Mouse (Mus musculus): ENCODE data around the gene Csk. TPM values are rescaled to one million over a fixed set of nuclear protein-coding genes. Genes with fewer than 3 reads are reported as not detected.

Gene Csk
- polyA plus RNA-seq, 1 experiment from 2014 or later = 44.5 TPM

DNA sequence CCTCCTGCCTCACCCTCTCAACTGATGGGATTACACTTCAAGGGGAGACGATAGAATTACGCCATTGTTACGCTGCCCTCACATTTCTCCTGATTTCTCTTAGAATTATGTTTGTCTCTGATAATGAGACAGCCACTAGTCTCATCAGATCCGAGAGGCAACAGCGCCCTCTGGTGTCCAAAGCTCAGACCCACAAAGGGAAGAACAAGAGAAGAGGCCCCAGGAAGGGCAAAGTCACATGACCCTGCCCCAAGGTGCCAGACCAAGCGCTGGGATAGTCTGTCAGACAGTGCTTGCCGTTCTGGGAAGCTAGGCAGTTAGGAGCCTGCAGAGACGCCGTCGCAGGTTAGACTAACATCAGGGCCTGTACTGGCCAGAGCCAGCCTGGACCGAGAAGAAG lies 2.3 kb upstream of the Csk start:
- Histone ChIP-seq H3K4me3 (no peak overlapping the region), H3K36me3 (no peaks in the 10 kb centered on the region), H3K27me3 (no peaks in the 10 kb centered on the region), H3K9ac (no peak overlapping the region), H3K4me2 (peak overlapping the region; percentile 49), H3K4me1 (replicated peaks) (peaks cover 11% of the 10 kb centered on the region), H3K9me3 (no peaks in the 10 kb centered on the region), H3K27ac (replicated peaks) (no peak overlapping the region)
- 3% methylated on average over 11 of the region's 11 CpGs for WGBS
- ATAC-seq (ENCODE audit: low FRiP score, low read depth) = peak; percentile 78

DNA sequence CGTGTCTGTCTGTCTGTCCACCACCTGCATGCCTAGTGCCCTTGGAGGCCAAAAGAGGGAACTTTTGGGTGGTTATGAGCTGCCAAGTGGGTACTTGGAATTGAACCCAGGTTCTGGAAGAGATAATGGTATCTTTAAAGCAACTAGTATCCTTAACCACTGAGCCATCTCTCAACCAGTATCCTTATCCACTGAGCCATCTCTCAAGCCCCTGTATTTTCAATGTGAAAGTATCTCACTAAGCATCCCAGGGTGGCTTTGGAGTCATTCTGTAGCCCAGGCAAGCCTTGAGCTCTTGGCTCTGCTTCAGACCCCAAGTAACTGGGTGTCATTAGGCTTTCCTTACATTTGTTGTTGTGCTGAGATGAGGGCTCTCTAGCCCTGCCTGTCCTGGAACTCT lies 1.5 kb upstream of the Csk start:
- Histone ChIP-seq H3K36me3 (no peaks in the 10 kb centered on the region), H3K27me3 (no peaks in the 10 kb centered on the region), H3K4me3 (no peak overlapping the region), H3K9me3 (no peaks in the 10 kb centered on the region), H3K4me2 (no peak overlapping the region), H3K4me1 (replicated peaks) (peaks cover 17% of the 10 kb centered on the region), H3K27ac (replicated peaks) (no peak overlapping the region), H3K9ac (no peak overlapping the region)
- WGBS = 97% methylated on average over 1 of the region's 1 CpGs
- no peak for ATAC-seq (ENCODE audit: low FRiP score, low read depth)

DNA sequence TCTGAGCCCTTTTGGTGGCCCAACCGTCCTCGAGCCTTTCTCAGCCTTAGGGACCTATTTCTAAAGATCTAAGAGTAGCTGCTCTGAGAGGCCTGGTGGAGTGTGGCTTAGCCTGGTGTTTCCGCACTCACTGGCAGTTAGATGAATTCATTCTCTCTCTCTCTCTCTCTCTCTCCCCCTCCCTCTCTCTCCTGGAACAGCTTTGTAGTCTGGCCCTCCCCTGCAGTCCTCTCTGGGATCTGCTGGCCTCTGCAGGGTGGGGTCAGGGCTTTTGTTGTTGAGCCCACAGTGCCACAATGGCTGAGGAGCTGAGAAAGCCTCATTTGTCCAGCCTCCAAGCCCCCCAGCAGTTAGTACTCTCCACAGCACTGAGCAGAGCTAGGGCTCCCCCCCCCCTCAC lies 576 bp downstream of the Csk start:
- no peak overlapping the region for H3K9ac ChIP-seq
- no peak overlapping the region for H3K27ac ChIP-seq (replicated peaks)
- no peak overlapping the region for H3K4me2 ChIP-seq
- no peak overlapping the region for H3K4me3 ChIP-seq
- H3K36me3 ChIP-seq = no peaks in the 10 kb centered on the region
- WGBS = 21% methylated on average over 3 of the region's 3 CpGs
- ATAC-seq (ENCODE audit: low FRiP score, low read depth) = no peak
- H3K27me3 ChIP-seq = no peaks in the 10 kb centered on the region
- H3K9me3 ChIP-seq = no peaks in the 10 kb centered on the region
- peaks cover 17% of the 10 kb centered on the region for H3K4me1 ChIP-seq (replicated peaks)

DNA sequence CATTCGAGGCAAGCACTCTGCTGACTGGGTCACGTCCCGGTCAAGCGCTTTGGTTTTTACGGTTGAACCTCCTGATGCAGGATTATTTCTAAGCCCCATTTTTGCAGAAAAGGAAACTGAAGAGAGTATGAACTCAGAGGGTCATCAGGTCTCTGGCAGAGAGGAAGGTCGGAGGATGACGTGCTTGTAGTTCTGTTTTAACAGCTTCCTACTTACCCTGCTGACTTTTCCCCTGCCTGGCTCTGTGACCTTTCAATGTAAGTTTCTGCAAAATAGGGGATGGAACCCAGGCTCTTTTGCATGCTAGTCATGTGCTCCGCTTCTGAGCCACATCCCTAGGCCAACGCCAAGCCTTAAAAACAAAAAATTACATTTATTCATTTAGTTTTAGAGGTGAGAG lies 1.1 kb downstream of the Csk start:
- no peaks in the 10 kb centered on the region for H3K27me3 ChIP-seq
- 63% methylated on average over 9 of the region's 9 CpGs for WGBS
- H3K9me3 ChIP-seq = no peaks in the 10 kb centered on the region
- H3K4me1 ChIP-seq (replicated peaks) = peaks cover 17% of the 10 kb centered on the region
- no peak overlapping the region for H3K27ac ChIP-seq (replicated peaks)
- ATAC-seq (ENCODE audit: low FRiP score, low read depth) = no peak
- H3K36me3 ChIP-seq = no peaks in the 10 kb centered on the region
- H3K9ac ChIP-seq = no peak overlapping the region
- no peak overlapping the region for H3K4me3 ChIP-seq
- H3K4me2 ChIP-seq = no peak overlapping the region

DNA sequence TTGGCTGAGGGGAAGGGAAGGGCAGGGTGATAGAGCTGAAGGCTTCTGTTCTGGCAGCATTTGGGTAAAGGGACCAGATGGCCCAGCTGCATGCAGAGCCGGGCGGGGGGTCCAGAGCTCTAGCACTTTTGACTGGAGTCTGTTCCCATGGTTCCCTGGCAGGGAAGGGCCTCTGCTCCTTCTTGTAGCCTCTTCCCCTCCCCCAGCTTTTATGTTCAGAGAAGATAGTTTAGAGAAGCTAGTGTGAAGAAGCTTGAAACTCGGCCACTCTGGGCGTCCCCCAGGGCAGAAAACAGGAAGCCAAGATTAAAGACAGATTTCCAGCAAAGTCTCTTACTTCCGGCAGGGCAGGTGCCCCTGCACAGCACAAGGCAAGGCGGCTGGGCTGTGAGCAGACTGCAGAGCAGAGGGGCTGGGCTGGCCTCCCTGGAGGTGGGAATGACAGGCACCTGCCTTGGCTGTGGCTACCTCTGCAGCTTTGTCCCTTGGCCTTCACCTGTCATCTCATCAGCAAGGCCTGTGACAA lies 2.6 kb downstream of the Csk start:
- Histone ChIP-seq H3K4me3 (no peak overlapping the region), H3K27me3 (no peaks in the 10 kb centered on the region), H3K36me3 (no peaks in the 10 kb centered on the region), H3K4me2 (no peak overlapping the region), H3K9ac (no peak overlapping the region), H3K27ac (replicated peaks) (0 out of 2 replicates have a peak overlapping the region, but pooled peaks have one; percentile 2), H3K9me3 (no peaks in the 10 kb centered on the region), H3K4me1 (replicated peaks) (peaks cover 14% of the 10 kb centered on the region)
- 37% methylated on average over 6 of the region's 6 CpGs for whole genome bisulfite sequencing
- peak; percentile 49; the same call in 1 of the 2 replicates for ATAC-seq (ENCODE audit: low FRiP score, low read depth)

DNA sequence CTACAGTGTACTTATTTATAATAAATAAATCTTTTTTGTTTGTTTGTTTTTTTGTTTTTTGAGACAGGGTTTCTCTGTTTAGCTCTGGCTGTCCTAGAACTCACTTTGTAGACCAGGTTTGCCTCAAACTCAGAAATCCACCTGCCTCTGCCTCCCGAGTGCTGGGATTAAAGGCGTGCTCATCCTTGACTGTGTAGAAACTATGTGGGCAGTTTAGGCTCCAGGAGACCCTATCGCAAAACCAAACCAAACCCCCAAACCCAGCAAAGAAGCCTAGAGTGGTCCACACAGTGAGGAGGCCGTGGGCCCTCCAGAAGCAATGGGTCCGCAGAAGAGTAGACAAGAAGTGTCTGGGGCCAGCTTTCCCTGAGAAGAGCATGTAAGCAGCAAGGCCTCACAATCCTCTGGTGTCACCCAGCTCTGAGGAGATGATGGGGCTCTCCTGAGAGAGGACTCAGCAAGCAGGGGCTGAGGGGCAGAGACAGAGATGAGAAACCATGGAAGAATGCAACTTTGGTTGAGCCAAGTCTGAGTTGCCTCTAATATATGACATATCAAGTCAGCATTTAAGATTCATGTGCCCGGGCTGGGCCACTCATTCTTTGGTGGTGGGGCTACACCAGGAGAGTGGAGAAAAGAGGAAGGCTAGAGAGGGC lies 3.2 kb downstream of the Csk start:
- 91% methylated on average over 6 of the region's 6 CpGs for WGBS
- no peaks in the 10 kb centered on the region for H3K27me3 ChIP-seq
- H3K9ac ChIP-seq = no peak overlapping the region
- ATAC-seq (ENCODE audit: low FRiP score, low read depth) = no peak
- no peak overlapping the region for H3K4me2 ChIP-seq
- no peak overlapping the region for H3K4me3 ChIP-seq
- H3K4me1 ChIP-seq (replicated peaks) = peaks cover 13% of the 10 kb centered on the region
- H3K9me3 ChIP-seq = no peaks in the 10 kb centered on the region
- no peak overlapping the region for H3K27ac ChIP-seq (replicated peaks)
- no peaks in the 10 kb centered on the region for H3K36me3 ChIP-seq

DNA sequence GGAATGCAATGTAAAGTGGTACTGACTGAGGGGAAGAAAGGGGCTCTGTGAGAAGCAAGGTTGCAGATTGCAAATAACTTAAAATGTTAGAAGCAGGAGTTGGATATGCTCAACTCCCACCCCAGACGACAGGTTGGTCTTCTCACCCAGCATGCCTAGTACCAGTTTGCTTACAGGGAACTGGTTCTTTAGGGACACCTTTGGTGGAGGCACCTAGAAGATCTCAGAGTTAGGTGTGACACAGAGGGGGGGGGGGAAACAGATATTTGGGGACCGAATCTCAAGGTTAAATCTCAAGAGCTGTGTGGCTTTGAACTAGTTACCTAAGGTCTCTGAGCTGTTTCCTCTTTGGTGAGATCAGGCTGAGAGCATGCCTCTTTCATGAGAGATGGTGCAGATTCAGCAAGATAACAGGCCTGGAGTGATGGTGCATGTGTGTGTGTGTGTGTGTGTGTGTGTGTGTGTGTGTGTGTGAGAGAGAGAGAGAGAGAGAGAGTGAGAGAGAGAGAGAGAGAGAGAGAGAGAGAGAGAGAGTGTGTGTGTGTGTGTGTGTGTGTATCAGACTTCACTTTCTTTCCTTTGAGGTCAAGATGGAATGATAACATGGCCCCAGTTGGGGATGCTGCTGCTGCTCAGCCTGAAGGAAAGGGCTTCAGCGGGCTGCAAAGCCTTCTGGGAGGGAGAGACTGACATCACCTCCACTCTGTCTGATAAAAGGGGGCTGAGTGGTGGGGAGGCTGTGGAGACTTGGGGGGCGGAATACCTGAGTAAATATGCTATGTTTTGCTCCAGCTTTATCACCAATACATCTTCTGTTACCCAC lies 5.9 kb downstream of the Csk start:
- no peaks in the 10 kb centered on the region for H3K27me3 ChIP-seq
- ATAC-seq (ENCODE audit: low FRiP score, low read depth) = no peak
- no peak overlapping the region for H3K4me2 ChIP-seq
- H3K4me1 ChIP-seq (replicated peaks) = peaks cover 34% of the 10 kb centered on the region
- no peaks in the 10 kb centered on the region for H3K36me3 ChIP-seq
- WGBS = 75% methylated on average over 4 of the region's 4 CpGs
- no peak overlapping the region for H3K9ac ChIP-seq
- H3K4me3 ChIP-seq = no peak overlapping the region
- no peak overlapping the region for H3K27ac ChIP-seq (replicated peaks)
- no peaks in the 10 kb centered on the region for H3K9me3 ChIP-seq

DNA sequence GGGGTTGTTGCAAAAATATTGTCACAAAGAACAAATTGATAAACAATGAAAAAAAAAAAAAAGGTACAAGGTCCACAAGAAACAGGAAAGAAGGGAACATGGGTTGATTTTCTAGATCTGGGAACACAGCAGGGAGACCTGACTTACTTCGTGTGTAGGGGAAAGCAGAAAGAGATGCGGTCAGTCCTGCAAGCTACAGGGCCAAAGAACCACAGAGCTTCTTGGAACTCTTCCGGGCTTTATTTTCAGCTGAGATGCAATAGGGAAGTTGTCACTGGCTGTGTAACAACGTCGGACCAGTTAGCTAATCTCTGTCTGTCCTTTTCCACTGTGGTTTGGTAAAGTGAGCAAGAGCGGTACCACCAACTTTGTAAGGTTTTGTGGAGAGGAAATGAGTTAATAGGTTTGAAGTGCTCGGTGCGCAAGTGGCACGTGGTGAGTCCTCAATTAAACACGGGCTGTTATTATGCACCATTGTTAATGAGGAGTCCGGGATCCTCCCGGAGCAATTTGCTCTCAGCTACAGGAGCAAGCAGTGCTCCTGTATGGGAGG lies 6.8 kb downstream of the Csk start:
- Histone ChIP-seq H3K4me1 (replicated peaks) (peaks cover 43% of the 10 kb centered on the region), H3K4me2 (no peak overlapping the region), H3K27me3 (no peaks in the 10 kb centered on the region), H3K9me3 (no peaks in the 10 kb centered on the region), H3K4me3 (no peak overlapping the region), H3K27ac (replicated peaks) (no peak overlapping the region), H3K9ac (no peak overlapping the region), H3K36me3 (no peaks in the 10 kb centered on the region)
- 70% methylated on average over 12 of the region's 12 CpGs for WGBS
- ATAC-seq (ENCODE audit: low FRiP score, low read depth) = no peak

DNA sequence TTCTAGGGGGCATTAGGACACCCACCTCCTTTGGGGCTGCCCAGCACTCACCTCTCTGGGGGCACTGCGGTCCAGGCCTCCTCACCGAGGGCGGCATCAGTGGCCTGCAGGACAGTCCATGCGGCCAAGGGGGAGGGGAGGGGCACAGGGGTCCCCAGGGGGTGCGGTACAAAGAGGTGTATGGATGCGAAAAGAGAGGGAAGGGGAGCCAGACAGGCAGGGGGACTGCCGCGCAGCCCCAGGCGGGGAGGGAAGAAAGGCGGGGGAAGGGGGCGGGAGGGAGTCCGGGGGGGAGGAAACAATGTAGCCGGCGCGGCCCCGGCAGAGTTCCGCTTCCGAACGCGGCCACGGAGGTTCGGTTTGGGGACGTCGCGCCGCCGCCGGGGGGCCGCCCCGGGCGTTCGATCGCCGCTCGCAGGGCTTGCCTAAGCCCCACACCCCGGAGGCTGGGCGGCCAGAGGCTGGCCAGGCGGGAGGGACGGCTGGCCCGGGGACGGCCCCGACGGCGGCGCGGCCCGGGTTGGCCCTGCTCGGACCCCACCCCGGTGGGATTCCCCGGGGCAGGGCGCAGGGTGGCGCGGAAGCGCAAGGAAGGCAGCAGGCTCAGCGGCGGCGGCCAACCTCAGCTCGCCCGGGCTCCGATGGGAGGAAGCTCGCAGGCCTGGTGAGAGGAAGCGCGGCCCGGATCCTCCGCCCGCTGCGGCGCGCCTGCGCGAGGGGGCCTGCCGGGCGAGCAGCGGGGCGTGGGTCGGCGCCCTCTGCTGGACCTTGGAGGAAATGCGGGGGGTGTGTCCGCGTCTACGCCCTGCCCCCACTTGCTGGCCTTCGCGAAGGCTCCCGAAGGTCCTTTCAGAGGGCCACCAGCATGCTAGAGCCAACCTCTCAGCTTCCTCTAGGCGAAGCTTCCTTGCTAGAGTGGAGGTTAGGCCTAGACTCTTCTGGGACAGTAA lies 8.2 kb downstream of the Csk start:
- peak overlapping the region; percentile 97 for H3K4me2 ChIP-seq
- no peaks in the 10 kb centered on the region for H3K36me3 ChIP-seq
- H3K9me3 ChIP-seq = no peaks in the 10 kb centered on the region
- ATAC-seq (ENCODE audit: low FRiP score, low read depth) = peak; percentile 91
- H3K27me3 ChIP-seq = no peaks in the 10 kb centered on the region
- peak overlapping the region; percentile 97 for H3K27ac ChIP-seq (replicated peaks)
- peaks cover 48% of the 10 kb centered on the region for H3K4me1 ChIP-seq (replicated peaks)
- WGBS = under 1% methylated on average over 69 of the region's 85 CpGs
- peak overlapping the region; percentile 99 for H3K9ac ChIP-seq
- H3K4me3 ChIP-seq = peak overlapping the region; percentile 95

DNA sequence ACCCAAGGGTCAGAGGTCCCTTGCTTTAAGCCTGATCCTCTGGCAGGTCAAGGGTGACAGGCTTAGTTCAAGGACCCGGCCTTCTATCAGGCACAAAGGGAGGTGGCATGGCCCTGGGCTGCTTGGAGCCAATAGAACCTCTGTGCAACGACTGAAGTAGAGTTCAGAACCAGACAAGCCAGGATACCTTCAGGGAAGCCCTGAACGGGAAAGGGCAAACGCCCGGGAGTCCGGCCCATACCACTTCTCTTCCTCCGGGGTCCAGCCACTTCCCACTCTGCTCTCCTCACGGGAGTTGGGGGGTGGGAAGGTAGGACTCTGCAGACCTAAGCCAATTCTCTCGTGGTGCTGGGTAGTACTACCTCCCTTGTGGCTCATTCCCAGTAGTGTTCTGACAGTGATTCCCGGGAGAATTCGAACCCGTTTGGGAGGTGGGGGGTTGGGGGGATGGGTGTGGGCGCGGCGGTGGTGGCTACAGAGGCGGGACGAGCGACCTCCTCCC lies 8.9 kb downstream of the Csk start:
- Histone ChIP-seq H3K9ac (peak overlapping the region; percentile 99), H3K36me3 (no peaks in the 10 kb centered on the region), H3K4me3 (peak overlapping the region; percentile 95), H3K9me3 (no peaks in the 10 kb centered on the region), H3K4me2 (peak overlapping the region; percentile 97), H3K4me1 (replicated peaks) (peaks cover 55% of the 10 kb centered on the region), H3K27ac (replicated peaks) (peak overlapping the region; percentile 97), H3K27me3 (no peaks in the 10 kb centered on the region)
- peak; percentile 12; the same call in 1 of the 2 replicates for ATAC-seq (ENCODE audit: low FRiP score, low read depth)
- WGBS = 0% methylated on average over 18 of the region's 18 CpGs

DNA sequence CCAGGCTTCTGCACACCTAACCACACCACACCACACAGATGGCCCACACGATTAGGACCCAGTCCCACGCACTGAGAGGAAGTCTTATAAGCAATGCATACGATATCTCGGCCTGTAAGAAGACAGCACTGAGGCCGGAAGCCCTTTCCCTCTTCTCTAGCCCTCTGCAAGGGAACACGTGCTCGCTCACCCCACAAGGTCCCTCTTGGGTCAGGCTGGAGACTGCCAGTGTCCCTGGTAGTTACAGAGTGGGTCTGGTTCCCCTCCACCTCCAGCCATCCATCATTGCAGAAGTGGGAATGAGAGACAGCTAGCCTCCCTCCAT lies 9.6 kb downstream of the Csk start:
- H3K36me3 ChIP-seq = no peaks in the 10 kb centered on the region
- no peak for ATAC-seq (ENCODE audit: low FRiP score, low read depth)
- H3K27ac ChIP-seq (replicated peaks) = no peak overlapping the region
- H3K9ac ChIP-seq = peak overlapping the region; percentile 99
- peaks cover 62% of the 10 kb centered on the region for H3K4me1 ChIP-seq (replicated peaks)
- WGBS = 56% methylated on average over 7 of the region's 7 CpGs
- H3K27me3 ChIP-seq = no peaks in the 10 kb centered on the region
- peak overlapping the region; percentile 97 for H3K4me2 ChIP-seq
- H3K4me3 ChIP-seq = peak overlapping the region; percentile 95
- no peaks in the 10 kb centered on the region for H3K9me3 ChIP-seq
